Mouse (Mus musculus) ES-Bruce4 (cell line): ENCODE measurements around the gene Repin1.

Experiments
- CTCF ChIP-seq: IDR thresholded peaks from one replicate; pipeline ENCODE4 v1.8.1; 2011; ENCODE audit warnings: low read depth, low read length
- EP300 ChIP-seq: IDR thresholded peaks from 2 replicates; pipeline ENCODE4 v1.6.1; 2011; ENCODE audit warnings: low read depth, low read length; ENCODE audit not compliant: insufficient read depth
- POLR2A ChIP-seq: IDR thresholded peaks from one replicate; pipeline ENCODE4 v1.8.1; 2011; ENCODE audit warnings: low read length; ENCODE audit not compliant: insufficient read depth

DNA sequence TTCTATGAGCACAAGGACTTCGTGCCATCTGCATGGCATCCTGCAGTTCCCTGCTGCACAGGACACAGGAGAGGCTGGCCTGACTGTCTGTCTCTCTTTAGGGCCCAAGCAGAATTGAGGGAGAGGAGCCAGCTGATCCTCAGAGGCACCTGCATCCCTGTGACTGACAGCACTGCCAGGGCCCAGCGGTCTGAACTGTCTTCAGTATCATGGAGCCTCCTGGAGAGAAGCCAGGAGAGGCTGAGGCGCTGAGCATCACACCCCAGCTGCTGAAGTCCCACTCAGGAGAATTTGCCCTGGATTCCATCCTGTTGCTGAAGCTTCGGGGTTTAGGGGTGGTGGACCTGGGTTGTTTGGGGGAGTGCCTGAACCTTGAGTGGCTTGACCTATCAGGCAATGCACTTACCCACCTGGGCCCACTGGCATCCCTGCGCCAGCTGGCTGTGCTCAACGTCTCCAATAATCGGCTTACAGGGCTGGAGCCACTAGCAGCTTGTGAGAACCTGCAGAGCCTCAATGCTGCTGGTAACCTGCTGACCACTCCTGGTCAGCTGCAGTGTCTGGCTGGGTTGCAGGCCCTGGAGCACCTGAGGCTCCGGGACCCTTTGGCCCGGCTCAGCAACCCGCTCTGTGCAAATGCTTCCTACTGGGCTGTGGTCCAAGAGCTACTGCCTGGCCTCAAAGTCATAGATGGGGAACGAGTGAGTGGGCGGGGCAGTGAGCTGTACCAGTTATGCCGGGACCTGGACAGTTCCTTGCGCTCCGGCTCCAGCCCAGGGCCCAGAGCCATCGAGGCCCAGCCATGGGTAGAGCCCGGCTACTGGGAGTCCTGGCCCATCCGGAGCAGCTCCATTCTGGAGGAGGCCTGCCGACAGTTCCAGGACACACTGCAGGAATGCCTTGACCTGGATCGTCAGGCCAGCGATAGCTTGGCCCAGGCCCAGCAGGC lies 25.4 kb upstream of the Repin1 start:
- TF ChIP-seq POLR2A (no peak), CTCF (no peak), EP300 (no peak)
